Mouse (Mus musculus) left cerebral cortex, postnatal 36 days (tissue): ENCODE measurements at regions not wholly inside any gene's neighbourhood (a gene's known extent, or its start where the extent isn't known, plus 50 kb on each side); places are given as distances from the start of the nearest gene placed in this dataset.

Experiments
- DNase-seq, 2 experiments: peaks; one replicate each; pipeline ENCODE4 v3.0.0; 2021 to 2022; ENCODE audit warnings: low spot score in 2 of 2, mixed read lengths in 1 of 2
- intact Hi-C: fragments of 180-260 bp; cut with DNase I; formaldehyde crosslinking; loops from one replicate; pipeline ENCODE4 v1.15.1; 2025

- no peak for DNase-seq
- intact Hi-C loops: no loop called here
These were observed 179.8 kb upstream of the Plxnc1 start for GRCm38 (mm10) chr10:95124476-95124875.

- no peak for DNase-seq
- intact Hi-C loops: no loop called here
These were observed 175.4 kb upstream of the Plxnc1 start for GRCm38 (mm10) chr10:95120007-95120406.

- intact Hi-C loops: no loop called here
- DNase-seq: no peak
These were observed 174.2 kb upstream of the Plxnc1 start for GRCm38 (mm10) chr10:95118786-95119351.

GRCm38 (mm10) chr10:95117731-95118212 is 173.1 kb upstream of the Plxnc1 start:
- intact Hi-C loops: no loop called here
- no peak for DNase-seq

GRCm38 (mm10) chr10:95117041-95117730 is 172.6 kb upstream of the Plxnc1 start:
- DNase-seq: no peak
- intact Hi-C loops: no loop called here

GRCm38 (mm10) chr10:95116579-95117011 is 172.0 kb upstream of the Plxnc1 start:
- no peak for DNase-seq
- intact Hi-C loops: no loop called here

- DNase-seq: no peak
- intact Hi-C loops: no loop called here
These were observed 168.3 kb upstream of the Plxnc1 start for GRCm38 (mm10) chr10:95112837-95113388.

GRCm38 (mm10) chr10:95112231-95112774 is 167.7 kb upstream of the Plxnc1 start:
- intact Hi-C loops: no loop called here
- no peak for DNase-seq

GRCm38 (mm10) chr10:95110786-95111185 is 166.2 kb upstream of the Plxnc1 start:
- DNase-seq: no peak
- intact Hi-C loops: no loop called here

GRCm38 (mm10) chr10:95109576-95109975 is 164.9 kb upstream of the Plxnc1 start:
- intact Hi-C loops: no loop called here

GRCm38 (mm10) chr10:95107532-95108251 is 163.1 kb upstream of the Plxnc1 start:
- no peak for DNase-seq
- intact Hi-C loops: no loop called here

More at GRCm38 (mm10) chr10:95109576-95109975, 164.9 kb upstream of the Plxnc1 start:
- no peak for DNase-seq

- intact Hi-C loops: loop anchor here (5.0 kb wide), 2 partner anchors 313 to 373 kb away; partner anchors contain the start of gene Socs2
- DNase-seq: no peak
These were observed 159.2 kb upstream of the Plxnc1 start for GRCm38 (mm10) chr10:95103808-95104207.

- DNase-seq: no peak
- intact Hi-C loops: loop anchor here (5.0 kb wide), 2 partner anchors 314 to 374 kb away; partner anchors contain the start of gene Socs2
These were observed 158.3 kb upstream of the Plxnc1 start for GRCm38 (mm10) chr10:95102981-95103380.

GRCm38 (mm10) chr10:95099906-95100305 is 155.3 kb upstream of the Plxnc1 start:
- DNase-seq: no peak
- intact Hi-C loops: loop anchor here (5.0 kb wide), 2 partner anchors 317 to 377 kb away; partner anchors contain the start of gene Socs2

GRCm38 (mm10) chr10:95095847-95096246 is 151.2 kb upstream of the Plxnc1 start:
- intact Hi-C loops: no loop called here
- no peak for DNase-seq

- no peak for DNase-seq
- intact Hi-C loops: no loop called here
These were observed 150.1 kb upstream of the Plxnc1 start for GRCm38 (mm10) chr10:95094771-95095170.

- DNase-seq: no peak
- intact Hi-C loops: no loop called here
These were observed 148.6 kb upstream of the Plxnc1 start for GRCm38 (mm10) chr10:95093266-95093665.

GRCm38 (mm10) chr10:95091086-95091485 is 146.5 kb upstream of the Plxnc1 start:
- intact Hi-C loops: no loop called here
- no peak for DNase-seq

- intact Hi-C loops: no loop called here
- DNase-seq: no peak
These were observed 146.0 kb upstream of the Plxnc1 start for GRCm38 (mm10) chr10:95090641-95091040.

GRCm38 (mm10) chr10:95090035-95090434 is 145.4 kb upstream of the Plxnc1 start:
- intact Hi-C loops: no loop called here
- no peak for DNase-seq
